Mouse (Mus musculus) G1E (cell line): ENCODE results near the gene Olfr108.

Experiments used
- CTCF ChIP-seq: IDR thresholded peaks from 2 replicates; pipeline ENCODE4 v1.5.1; 2012; ENCODE audit warnings: low read depth, low read length, inconsistent platforms, mixed read lengths
- GATA2 ChIP-seq: IDR thresholded peaks from 2 replicates; pipeline ENCODE4 v1.6.1; 2012; ENCODE audit warnings: low read depth, low read length, inconsistent platforms, borderline replicate concordance
- POLR2AphosphoS5 ChIP-seq: IDR thresholded peaks from 2 replicates; pipeline ENCODE4 v1.6.1; 2012; ENCODE audit warnings: low read depth, low read length, inconsistent platforms; ENCODE audit not compliant: insufficient replicate concordance

DNA sequence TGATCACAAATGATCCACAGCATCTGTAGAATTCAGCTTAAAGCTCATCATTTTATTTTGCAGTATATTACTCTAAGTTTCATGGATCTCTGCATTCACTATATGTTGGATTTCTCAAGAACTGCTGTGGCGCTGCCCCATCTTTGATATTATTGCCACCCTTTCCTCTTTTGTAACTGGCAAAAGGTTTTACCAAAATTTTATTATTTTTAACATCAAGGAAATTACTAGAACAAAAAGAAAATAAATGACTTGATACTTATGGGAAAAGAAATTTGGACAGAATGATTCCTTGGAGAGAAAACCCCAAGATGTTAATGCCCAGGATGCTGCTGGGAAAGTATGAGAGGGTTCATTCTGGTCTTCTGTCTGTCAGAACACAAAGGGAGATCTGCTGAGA is 13.3 kb downstream of the Olfr108 start, which contains the start of gene Olfr109:
- TF ChIP-seq CTCF (no peak), POLR2AphosphoS5 (no peak), GATA2 (no peak)
